Mouse (Mus musculus) lung, embryonic 14.5 days (tissue): ENCODE results near the gene Dusp16. TPM values are rescaled to one million over a fixed set of nuclear protein-coding genes. Genes with fewer than 3 reads are reported as not detected.

ENCODE experiments used
- ATAC-seq: fragments of 200-750 bp; cut with Nextera tagmentation; 2 replicates; pipeline ENCODE4 v1.8.0; 2017; ENCODE audit warnings: mild to moderate bottlenecking, moderate TSS enrichment, moderate library complexity; ENCODE audit not compliant: insufficient read depth
- DNase-seq: peaks from one replicate; pipeline ENCODE4 v3.0.0-alpha.2; 2015
- H3K27ac ChIP-seq: fragments of 300-500 bp; sonication (generic); 2 replicates; pipeline ENCODE4 v1.5.1; 2014; ENCODE audit warnings: low read depth, mild to moderate bottlenecking, moderate library complexity
- H3K27me3 ChIP-seq: fragments of 300-500 bp; sonication (generic); 2 replicates; pipeline ENCODE4 v1.6.1; 2014; ENCODE audit warnings: low read length, control low read depth; ENCODE audit not compliant: insufficient read depth
- H3K36me3 ChIP-seq: fragments of 300-500 bp; sonication (generic); 2 replicates; pipeline ENCODE4 v1.6.1; 2014; ENCODE audit warnings: control low read depth; ENCODE audit not compliant: insufficient read depth
- H3K4me1 ChIP-seq: fragments of 300-500 bp; sonication (generic); 2 replicates; pipeline ENCODE4 v1.6.1; 2014; ENCODE audit warnings: antibody characterized with exemption, control low read depth; ENCODE audit not compliant: insufficient read depth
- H3K4me2 ChIP-seq: fragments of 300-500 bp; sonication (generic); 2 replicates; pipeline ENCODE4 v1.6.1; 2014; ENCODE audit warnings: mild to moderate bottlenecking
- H3K4me3 ChIP-seq: fragments of 300-500 bp; sonication (generic); 2 replicates; pipeline ENCODE4 v1.5.1; 2014; ENCODE audit warnings: low read depth, low read length
- H3K9ac ChIP-seq: fragments of 300-500 bp; sonication (generic); 2 replicates; pipeline ENCODE4 v1.6.1; 2014
- H3K9me3 ChIP-seq: fragments of 300-500 bp; sonication (generic); 2 replicates; pipeline ENCODE4 v1.6.1; 2016; ENCODE audit warnings: low read depth, low read length, control low read depth
- CTCF ChIP-seq: IDR thresholded peaks from 2 replicates; pipeline ENCODE4 v1.5.1; 2016; ENCODE audit warnings: antibody characterized with exemption, low read depth
- WGBS: fragments of 180-500 bp; shearing (Covaris S2); extraction: QIAGEN DNeasy Blood & Tissue Kit; methylation state at CpG from one replicate; pipeline ENCODE4 v1.1.7; 2014; 5-methylcytosine and 5-hydroxymethylcytosine counted together
- polyA plus RNA-seq: library from polyadenylated mRNA; unstranded; fragments of >200 nt; fragmentation: Nextera tagmentation; extraction: Ambion mirVana; gene quantifications from 2 replicates; pipeline ENCODE4 v1.2.1, GENCODE M21; 2014

The Dusp16 gene
- polyA plus RNA-seq, 1 experiment from 2014 or later: 12.9 TPM

DNA sequence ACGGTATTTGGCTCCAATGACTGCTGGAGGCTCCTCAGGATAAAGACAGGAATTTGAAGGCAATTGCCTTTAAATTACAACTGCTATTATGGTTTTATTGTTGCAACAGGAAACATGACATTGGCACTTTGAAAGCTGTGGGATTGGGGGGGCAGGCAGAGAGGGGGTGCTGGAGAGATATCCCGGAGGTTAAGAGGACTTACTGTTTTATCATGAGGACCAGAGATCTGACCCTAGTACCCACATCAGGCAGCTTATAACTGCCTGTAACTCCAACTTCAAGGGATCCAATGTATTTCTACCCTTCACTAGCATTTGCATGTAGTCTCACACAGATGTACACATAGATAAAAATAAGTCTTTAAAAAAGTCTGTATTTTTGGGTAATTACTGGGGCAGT, 123.9 kb downstream of the Dusp16 start:
- no peaks in the 10 kb centered on the region for H3K9me3 ChIP-seq
- TF ChIP-seq CTCF: no peak
- H3K27ac ChIP-seq: no peak overlapping the region
- no peak for ATAC-seq
- no peak overlapping the region for H3K9ac ChIP-seq
- H3K4me3 ChIP-seq: no peak overlapping the region
- H3K36me3 ChIP-seq: no peaks in the 10 kb centered on the region
- no peak for DNase-seq
- 72% methylated on average over 2 of the region's 2 CpGs for WGBS
- no peaks in the 10 kb centered on the region for H3K27me3 ChIP-seq
- H3K4me1 ChIP-seq: no peaks in the 10 kb centered on the region
- no peak overlapping the region for H3K4me2 ChIP-seq

DNA sequence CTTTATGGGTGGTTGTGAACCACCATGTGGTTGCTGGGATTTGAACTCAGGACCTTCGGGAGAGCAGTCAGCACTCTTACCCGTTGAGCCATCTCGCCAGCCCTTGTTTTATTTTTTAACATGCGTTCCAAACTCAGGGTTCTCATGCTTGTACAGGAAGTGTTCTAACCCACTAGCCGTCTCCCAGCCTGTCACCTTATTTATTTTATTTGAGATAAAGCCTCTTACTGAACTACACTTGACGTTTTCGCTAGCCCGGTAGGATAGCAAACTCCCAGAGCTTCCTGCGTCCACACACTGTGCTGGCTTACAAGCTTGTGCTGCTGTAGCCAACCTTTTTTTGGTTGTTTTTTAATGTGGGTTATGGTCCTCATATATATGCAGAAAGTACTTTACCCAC, 126.6 kb downstream of the Dusp16 start:
- Histone ChIP-seq H3K4me2 (no peak overlapping the region), H3K36me3 (no peaks in the 10 kb centered on the region), H3K27me3 (no peaks in the 10 kb centered on the region), H3K9ac (no peak overlapping the region), H3K9me3 (no peaks in the 10 kb centered on the region), H3K4me1 (no peaks in the 10 kb centered on the region), H3K27ac (no peak overlapping the region), H3K4me3 (no peak overlapping the region)
- peak; percentile 28 for DNase-seq
- 21% methylated on average over 9 of the region's 9 CpGs for WGBS
- no peak for TF ChIP-seq CTCF
- ATAC-seq: no peak; the same call in 1 of the 2 replicates

Other genes with a start within 250 kb of the Dusp16 start
- 34.0 and 35.8 TPM in 2 replicates for gene Lrp6, start 225.7 kb downstream of the Dusp16 start, polyA plus RNA-seq
- 5.8 and 5.9 TPM in 2 replicates for gene Mansc1, start 160.1 kb downstream of the Dusp16 start, polyA plus RNA-seq
- gene Borcs5, start 153.1 kb downstream of the Dusp16 start, polyA plus RNA-seq: 13.9 and 14.6 TPM in 2 replicates
- 1.3 and 1.4 TPM in 2 replicates for gene Crebl2, start 37.5 kb upstream of the Dusp16 start, polyA plus RNA-seq
- gene Gpr19, start 106.0 kb upstream of the Dusp16 start, polyA plus RNA-seq: 9.6 and 10.8 TPM in 2 replicates
- 12.0 and 13.9 TPM in 2 replicates for gene Cdkn1b, start 127.8 kb upstream of the Dusp16 start, polyA plus RNA-seq
- gene Apold1, start 189.1 kb upstream of the Dusp16 start, polyA plus RNA-seq: 0.43 and 0.83 TPM in 2 replicates
- 119 and 120 TPM in 2 replicates for gene Ddx47, start 219.0 kb upstream of the Dusp16 start, polyA plus RNA-seq